Mouse (Mus musculus) neural tube, embryonic 15.5 days (tissue): ENCODE measurements around the gene Chst8. TPM values are rescaled to one million over a fixed set of nuclear protein-coding genes. Genes with fewer than 3 reads are reported as not detected.

Source experiments
- ATAC-seq: fragments of 200-750 bp; cut with Nextera tagmentation; 2 replicates; pipeline ENCODE4 v1.8.0; 2017; ENCODE audit warnings: mild to moderate bottlenecking, moderate TSS enrichment, moderate library complexity; ENCODE audit not compliant: low FRiP score
- H3K27ac ChIP-seq: fragments of 300-500 bp; sonication (generic); replicated peaks from 2 replicates; pipeline ENCODE4 v1.5.1; 2015; ENCODE audit warnings: mild to moderate bottlenecking, inconsistent platforms
- H3K27me3 ChIP-seq: fragments of 300-500 bp; sonication (generic); replicated peaks from 2 replicates; pipeline ENCODE4 v1.6.1; 2015; ENCODE audit warnings: inconsistent platforms
- H3K36me3 ChIP-seq: fragments of 300-500 bp; sonication (generic); 2 replicates; pipeline ENCODE4 v1.6.1; 2015; ENCODE audit warnings: inconsistent platforms
- H3K4me1 ChIP-seq: fragments of 300-500 bp; sonication (generic); 2 replicates; pipeline ENCODE4 v1.6.1; 2015; ENCODE audit warnings: inconsistent platforms
- H3K4me2 ChIP-seq: fragments of 300-500 bp; sonication (generic); 2 replicates; pipeline ENCODE4 v1.6.1; 2015; ENCODE audit warnings: inconsistent platforms, mild to moderate bottlenecking, moderate library complexity
- H3K4me3 ChIP-seq: fragments of 300-500 bp; sonication (generic); replicated peaks from 2 replicates; pipeline ENCODE4 v1.5.1; 2015; ENCODE audit warnings: mild to moderate bottlenecking, inconsistent platforms
- H3K9ac ChIP-seq: fragments of 300-500 bp; sonication (generic); replicated peaks from 2 replicates; pipeline ENCODE4 v1.6.1; 2015; ENCODE audit warnings: mild to moderate bottlenecking, inconsistent platforms
- H3K9me3 ChIP-seq: fragments of 300-500 bp; sonication (generic); replicated peaks from 2 replicates; pipeline ENCODE4 v1.6.1; 2016; ENCODE audit warnings: inconsistent platforms
- WGBS: fragments of 180-500 bp; shearing (Covaris S2); methylation state at CpG from one replicate; pipeline ENCODE4 v1.1.7; 2015; ENCODE audit warnings: mixed read lengths; 5-methylcytosine and 5-hydroxymethylcytosine counted together
- polyA plus RNA-seq: library from polyadenylated mRNA; unstranded; fragments of >200 nt; fragmentation: Nextera tagmentation; extraction: Ambion mirVana; gene quantifications from 2 replicates; pipeline ENCODE4 v1.2.1, GENCODE M21; 2015

Gene Chst8
- polyA plus RNA-seq, 1 experiment from 2014 or later, result 13.3 TPM

GRCm38 (mm10) chr7:34679886-34680285 lies 132.6 kb downstream of the Chst8 start:
- H3K4me3 ChIP-seq, result no peak overlapping the region
- peaks cover 12% of the 10 kb centered on the region for H3K27me3 ChIP-seq
- H3K36me3 ChIP-seq, result no peaks in the 10 kb centered on the region
- no peak for ATAC-seq
- H3K27ac ChIP-seq, result no peak overlapping the region
- peaks cover 24% of the 10 kb centered on the region for H3K4me1 ChIP-seq
- no peaks in the 10 kb centered on the region for H3K9me3 ChIP-seq
- no peak overlapping the region for H3K4me2 ChIP-seq
- H3K9ac ChIP-seq, result no peak overlapping the region
- WGBS, result 66% methylated on average over 2 of the region's 2 CpGs

- WGBS, result 11% methylated on average over 33 of the region's 33 CpGs
- Histone ChIP-seq H3K36me3 (no peaks in the 10 kb centered on the region), H3K4me2 (peak overlapping the region; percentile 74)
Measured at GRCm38 (mm10) chr7:34675831-34676514, 136.5 kb downstream of the Chst8 start.

GRCm38 (mm10) chr7:34675120-34675790 lies 137.3 kb downstream of the Chst8 start:
- peak overlapping the region; percentile 42; the same call in 1 of the 2 replicates for H3K9ac ChIP-seq

More at GRCm38 (mm10) chr7:34675831-34676514, 136.5 kb downstream of the Chst8 start:
- Histone ChIP-seq H3K9ac (peak overlapping the region; percentile 42), H3K27me3 (peaks cover 37% of the 10 kb centered on the region), H3K9me3 (no peaks in the 10 kb centered on the region), H3K4me3 (peak overlapping the region; percentile 40), H3K27ac (no peak overlapping the region), H3K4me1 (peaks cover 19% of the 10 kb centered on the region)
- peak; percentile 29; the same call in 1 of the 2 replicates for ATAC-seq

GRCm38 (mm10) chr7:34672916-34673315 lies 139.6 kb downstream of the Chst8 start:
- ATAC-seq, result no peak
- H3K27me3 ChIP-seq, result peaks cover 37% of the 10 kb centered on the region
- no peaks in the 10 kb centered on the region for H3K9me3 ChIP-seq
- no peak overlapping the region for H3K4me2 ChIP-seq
- no peak overlapping the region for H3K4me3 ChIP-seq
- H3K4me1 ChIP-seq, result peaks cover 13% of the 10 kb centered on the region
- 82% methylated on average over 4 of the region's 4 CpGs for WGBS
- no peaks in the 10 kb centered on the region for H3K36me3 ChIP-seq
- H3K9ac ChIP-seq, result no peak overlapping the region
- H3K27ac ChIP-seq, result no peak overlapping the region

More at GRCm38 (mm10) chr7:34675120-34675790, 137.3 kb downstream of the Chst8 start:
- peak overlapping the region; percentile 40 for H3K4me3 ChIP-seq
- 18% methylated on average over 42 of the region's 42 CpGs for WGBS
- peak overlapping the region; percentile 74 for H3K4me2 ChIP-seq
- no peak overlapping the region for H3K27ac ChIP-seq
- no peaks in the 10 kb centered on the region for H3K36me3 ChIP-seq
- H3K27me3 ChIP-seq, result peaks cover 37% of the 10 kb centered on the region
- no peaks in the 10 kb centered on the region for H3K9me3 ChIP-seq
- H3K4me1 ChIP-seq, result peaks cover 13% of the 10 kb centered on the region
- ATAC-seq, result no peak

- Histone ChIP-seq H3K4me1 (peaks cover 13% of the 10 kb centered on the region), H3K9ac (0 out of 2 replicates have a peak overlapping the region, but pooled peaks have one; percentile 17), H3K36me3 (no peaks in the 10 kb centered on the region), H3K27me3 (peaks cover 37% of the 10 kb centered on the region), H3K4me3 (no peak overlapping the region), H3K4me2 (no peak overlapping the region), H3K27ac (no peak overlapping the region), H3K9me3 (no peaks in the 10 kb centered on the region)
- WGBS, result 2% methylated on average over 6 of the region's 6 CpGs
- peak; percentile 69 for ATAC-seq
Measured at GRCm38 (mm10) chr7:34671911-34672310, 140.6 kb downstream of the Chst8 start.

- Histone ChIP-seq H3K27me3 (peaks cover 34% of the 10 kb centered on the region), H3K27ac (no peak overlapping the region), H3K36me3 (no peaks in the 10 kb centered on the region), H3K4me1 (peaks cover 7% of the 10 kb centered on the region), H3K4me2 (no peak overlapping the region), H3K9ac (no peak overlapping the region), H3K9me3 (no peaks in the 10 kb centered on the region), H3K4me3 (no peak overlapping the region)
- WGBS, result 94% methylated on average over 2 of the region's 3 CpGs
- ATAC-seq, result no peak
Measured at GRCm38 (mm10) chr7:34670778-34671177, 141.7 kb downstream of the Chst8 start.

- no peaks in the 10 kb centered on the region for H3K36me3 ChIP-seq
- H3K4me3 ChIP-seq, result no peak overlapping the region
- no peaks in the 10 kb centered on the region for H3K9me3 ChIP-seq
- H3K9ac ChIP-seq, result no peak overlapping the region
- peaks cover 20% of the 10 kb centered on the region for H3K27me3 ChIP-seq
- H3K4me1 ChIP-seq, result no peaks in the 10 kb centered on the region
- 17% methylated on average over 9 of the region's 9 CpGs for WGBS
- H3K4me2 ChIP-seq, result no peak overlapping the region
- no peak for ATAC-seq
- no peak overlapping the region for H3K27ac ChIP-seq
Measured at GRCm38 (mm10) chr7:34669336-34669735, 143.2 kb downstream of the Chst8 start.

GRCm38 (mm10) chr7:34667874-34668273 lies 144.6 kb downstream of the Chst8 start:
- Histone ChIP-seq H3K4me2 (no peak overlapping the region), H3K27ac (no peak overlapping the region), H3K9me3 (no peaks in the 10 kb centered on the region), H3K9ac (no peak overlapping the region), H3K4me1 (no peaks in the 10 kb centered on the region), H3K27me3 (peaks cover 5% of the 10 kb centered on the region; the same call in 1 of the 2 replicates), H3K36me3 (no peaks in the 10 kb centered on the region), H3K4me3 (no peak overlapping the region)
- ATAC-seq, result no peak
- WGBS, result 71% methylated on average over 16 of the region's 16 CpGs

- peaks cover 8% of the 10 kb centered on the region for H3K4me1 ChIP-seq
- H3K4me3 ChIP-seq, result no peak overlapping the region
- 51% methylated on average over 7 of the region's 7 CpGs for WGBS
- H3K9me3 ChIP-seq, result no peaks in the 10 kb centered on the region
- peak; percentile 43; the same call in 1 of the 2 replicates for ATAC-seq
- H3K27me3 ChIP-seq, result no peaks in the 10 kb centered on the region
- no peaks in the 10 kb centered on the region for H3K36me3 ChIP-seq
- no peak overlapping the region for H3K27ac ChIP-seq
- H3K4me2 ChIP-seq, result no peak overlapping the region
- no peak overlapping the region for H3K9ac ChIP-seq
Measured at GRCm38 (mm10) chr7:34663145-34663544, 149.4 kb downstream of the Chst8 start.

GRCm38 (mm10) chr7:34662227-34662626 lies 150.3 kb downstream of the Chst8 start:
- Histone ChIP-seq H3K9me3 (no peaks in the 10 kb centered on the region), H3K4me1 (peaks cover 8% of the 10 kb centered on the region), H3K27me3 (no peaks in the 10 kb centered on the region), H3K36me3 (no peaks in the 10 kb centered on the region), H3K4me3 (no peak overlapping the region), H3K4me2 (no peak overlapping the region), H3K27ac (no peak overlapping the region), H3K9ac (no peak overlapping the region)
- no peak for ATAC-seq
- whole genome bisulfite sequencing, result 13% methylated on average over 5 of the region's 5 CpGs

- no peak overlapping the region for H3K4me2 ChIP-seq
- H3K27me3 ChIP-seq, result no peaks in the 10 kb centered on the region
- 77% methylated on average over 6 of the region's 6 CpGs for WGBS
- no peaks in the 10 kb centered on the region for H3K9me3 ChIP-seq
- no peak overlapping the region for H3K27ac ChIP-seq
- no peak for ATAC-seq
- peaks cover 15% of the 10 kb centered on the region for H3K4me1 ChIP-seq
- H3K36me3 ChIP-seq, result no peaks in the 10 kb centered on the region
- no peak overlapping the region for H3K4me3 ChIP-seq
- H3K9ac ChIP-seq, result no peak overlapping the region
Measured at GRCm38 (mm10) chr7:34659386-34660085, 153.0 kb downstream of the Chst8 start.
